Mouse (Mus musculus): ENCODE results near the gene Pdp2. TPM values are rescaled to one million over a fixed set of nuclear protein-coding genes. Genes with fewer than 3 reads are reported as not detected.
"Not testable (repeated sequence)": the region's sequence is repeated elsewhere in the genome, so short reads cannot be mapped to it uniquely, and the experiment has no call there.

Pdp2 gene
- total and polyA plus RNA-seq, 3 experiments = 12.2 to 12.4 TPM; not detected in 1

GRCm38 (mm10) chr8:104644187-104644586, 52.9 kb downstream of the Pdp2 start:
- not testable (repeated sequence) for H3K9me3 ChIP-seq (replicated peaks; ENCODE audit: insufficient read depth, low read length); DNase-seq (ENCODE audit: low read depth, low spot score); H3K27ac ChIP-seq (ENCODE audit: control insufficient read depth, low read depth, low read length); H3K9ac ChIP-seq (ENCODE audit: control insufficient read depth, low read depth, low read length, poor library complexity, severe bottlenecking); H3K27me3 ChIP-seq (ENCODE audit: control insufficient read depth in 1 of 2, insufficient read depth in 2 of 2, low read length in 2 of 2); H3K4me3 ChIP-seq (ENCODE audit: control insufficient read depth in 1 of 2, insufficient read depth in 1 of 2, low read depth in 2 of 2, low read length in 2 of 2); H3K36me3 ChIP-seq (ENCODE audit: control insufficient read depth in 1 of 2, insufficient read depth in 2 of 2, low read length in 2 of 2)
- Histone ChIP-seq H3K4me1 (ENCODE audit: control insufficient read depth in 1 of 2, insufficient read depth in 2 of 2, low read length in 2 of 2) (peaks cover 0 to 16% of the 10 kb centered on the region in 2 experiments; a peak in 2 of 4 replicates), H3K79me2 (ENCODE audit: control insufficient read depth, insufficient read depth, low read length, poor library complexity) (peaks cover 14% of the 10 kb centered on the region)
- TF ChIP-seq SMC3 (IDR thresholded peaks at IDR 0.05; ENCODE audit: low read depth, low read length) (peak; percentile 46), CTCF (IDR thresholded peaks at IDR 0.05 in 2 of 3, conservative IDR thresholded peaks at IDR 0.05 in 1 of 3; ENCODE audit: control insufficient read depth in 1 of 3, insufficient read depth in 1 of 3, low read depth in 2 of 3, low read length in 3 of 3, poor library complexity in 1 of 3, severe bottlenecking in 1 of 3) (peak in 1 of 3 experiments; percentile 17; a peak in 2 of 6 replicates)

Other genes with a start within 250 kb of the Pdp2 start
- 6.4 and 6.5 TPM in 2 replicates for gene Cmtm4, start 195.6 kb upstream of the Pdp2 start, total RNA-seq (2012; rRNA removed)
- 10 to 100 TPM; 12.0 to 31.1 TPM for gene Cmtm4, start 195.6 kb upstream of the Pdp2 start, polyA plus RNA-seq (2012; ENCODE audit: insufficient read depth in 1 of 2, insufficient read length in 2 of 2, low read depth in 1 of 2, low replicate concordance in 2 of 2, missing spikeins in 1 of 2)
- gene Dync1li2, start 148.4 kb upstream of the Pdp2 start, total RNA-seq (2012; rRNA removed) = 19.3 and 22.4 TPM in 2 replicates
- gene Dync1li2, start 148.4 kb upstream of the Pdp2 start, polyA plus RNA-seq (2012; ENCODE audit: insufficient read depth in 1 of 2, insufficient read length in 2 of 2, low read depth in 1 of 2, low replicate concordance in 2 of 2, missing spikeins in 1 of 2) = 10 to 100 TPM in 1 of 2 experiments, not detected in 1; 23.8 TPM
- gene Terb1, start 81.5 kb upstream of the Pdp2 start, total RNA-seq (2012; rRNA removed) = not detected in 2 replicates
- gene Terb1, start 81.5 kb upstream of the Pdp2 start, polyA plus RNA-seq (2012; ENCODE audit: insufficient read depth in 1 of 2, insufficient read length in 2 of 2, low read depth in 1 of 2, low replicate concordance in 2 of 2, missing spikeins in 1 of 2) = not detected
- 41.9 and 49.7 TPM in 2 replicates for gene Nae1, start 56.8 kb upstream of the Pdp2 start, total RNA-seq (2012; rRNA removed)
- gene Nae1, start 56.8 kb upstream of the Pdp2 start, polyA plus RNA-seq (2012; ENCODE audit: insufficient read depth in 1 of 2, insufficient read length in 2 of 2, low read depth in 1 of 2, low replicate concordance in 2 of 2, missing spikeins in 1 of 2) = 10 to 100 TPM in 1 of 2 experiments, not detected in 1; 39.2 TPM
- gene Car7, start 56.8 kb upstream of the Pdp2 start, total RNA-seq (2012; rRNA removed) = 2.9 and 3.1 TPM in 2 replicates
- gene Car7, start 56.8 kb upstream of the Pdp2 start, polyA plus RNA-seq (2012; ENCODE audit: insufficient read depth in 1 of 2, insufficient read length in 2 of 2, low read depth in 1 of 2, low replicate concordance in 2 of 2, missing spikeins in 1 of 2) = 1 to 10 TPM in 1 of 2 experiments, not detected in 1; 2.4 TPM
- gene Cdh16, start 32.9 kb downstream of the Pdp2 start, total RNA-seq (2012; rRNA removed) = not detected in 2 replicates
- under 1 TPM in 1 of 2 experiments, not detected in 1; 0.45 TPM for gene Cdh16, start 32.9 kb downstream of the Pdp2 start, polyA plus RNA-seq (2012; ENCODE audit: insufficient read depth in 1 of 2, insufficient read length in 2 of 2, low read depth in 1 of 2, low replicate concordance in 2 of 2, missing spikeins in 1 of 2)
- 8.9 and 9.0 TPM in 2 replicates for gene Rrad, start 39.9 kb downstream of the Pdp2 start, total RNA-seq (2012; rRNA removed)
- gene Rrad, start 39.9 kb downstream of the Pdp2 start, polyA plus RNA-seq (2012; ENCODE audit: insufficient read depth in 1 of 2, insufficient read length in 2 of 2, low read depth in 1 of 2, low replicate concordance in 2 of 2, missing spikeins in 1 of 2) = 1 to 10 TPM in 1 of 2 experiments, not detected in 1; 9.4 TPM
- 78.7 and 82.4 TPM in 2 replicates for gene Ciao2b, start 50.5 kb downstream of the Pdp2 start, total RNA-seq (2012; rRNA removed)
- gene Ciao2b, start 50.5 kb downstream of the Pdp2 start, polyA plus RNA-seq (2012; ENCODE audit: insufficient read depth in 1 of 2, insufficient read length in 2 of 2, low read depth in 1 of 2, low replicate concordance in 2 of 2, missing spikeins in 1 of 2) = 100 to 1,000 TPM in 1 of 2 experiments, not detected in 1; 110 TPM
- gene Ces2a, start 142.6 kb downstream of the Pdp2 start, total RNA-seq (2012; rRNA removed) = not detected in 2 replicates
- gene Ces2a, start 142.6 kb downstream of the Pdp2 start, polyA plus RNA-seq (2012; ENCODE audit: insufficient read depth in 1 of 2, insufficient read length in 2 of 2, low read depth in 1 of 2, low replicate concordance in 2 of 2, missing spikeins in 1 of 2) = not detected
- gene Ces2b, start 240.1 kb downstream of the Pdp2 start, total RNA-seq (2012; rRNA removed) = not detected in 2 replicates
- gene Ces2b, start 240.1 kb downstream of the Pdp2 start, polyA plus RNA-seq (2012; ENCODE audit: insufficient read depth in 1 of 2, insufficient read length in 2 of 2, low read depth in 1 of 2, low replicate concordance in 2 of 2, missing spikeins in 1 of 2) = not detected